Mouse (Mus musculus): ENCODE data around the gene Atp13a1.

GRCm38 (mm10) chr8:69749544-69750454 lies 41.2 kb upstream of the Atp13a1 start, which contains the start of gene Zfp963:
- peak; percentile 92 for TF ChIP-seq POLR2A (IDR thresholded peaks at IDR 0.05; ENCODE audit: low read depth, low read length)
- TF ChIP-seq CTCF (IDR thresholded peaks at IDR 0.05; ENCODE audit: extremely low read depth, insufficient read depth, insufficient read length, insufficient replicate concordance) = no peak
